Mouse (Mus musculus) MEL (cell line): ENCODE results near the gene Lats2.
A peak's percentile ranks its signal among the peaks of the same experiment; 100 is the strongest.

ENCODE experiments used
- CHD1 ChIP-seq: IDR thresholded peaks from 2 replicates; pipeline ENCODE4 v1.6.1; 2012; ENCODE audit warnings: low read depth, mild to moderate bottlenecking, inconsistent platforms, low read length, improper control_type of control experiment
- CTCF ChIP-seq, 3 experiments: IDR thresholded peaks in 2 of 3; conservative IDR thresholded peaks in 1 of 3; 2 replicates each; pipeline ENCODE4 v1.5.1; 2011 to 2012; ENCODE audit warnings: low read length in 3 of 3, low read depth in 2 of 3, mild to moderate bottlenecking in 2 of 3, improper control_type of control experiment in 1 of 3, inconsistent platforms in 1 of 3, mixed read lengths in 1 of 3, moderate library complexity in 1 of 3; ENCODE audit not compliant: control insufficient read depth in 1 of 3, insufficient read depth in 1 of 3, poor library complexity in 1 of 3, severe bottlenecking in 1 of 3
- ELF1 ChIP-seq: IDR thresholded peaks from 2 replicates; pipeline ENCODE4 v1.6.1; 2014; ENCODE audit warnings: low read depth, mild to moderate bottlenecking, inconsistent platforms, low read length, improper control_type of control experiment, moderate library complexity
- ETS1 ChIP-seq: IDR thresholded peaks from 2 replicates; pipeline ENCODE4 v1.6.1; 2012; ENCODE audit warnings: low read depth, mild to moderate bottlenecking, inconsistent platforms, low read length, improper control_type of control experiment, moderate library complexity
- GATA1 ChIP-seq: IDR thresholded peaks from 2 replicates; pipeline ENCODE4 v1.6.1; 2011; ENCODE audit warnings: low read depth, low read length, improper control_type of control experiment
- MAFK ChIP-seq: IDR thresholded peaks from 2 replicates; pipeline ENCODE4 v1.6.1; 2011; ENCODE audit warnings: low read depth, mild to moderate bottlenecking, low read length, improper control_type of control experiment, borderline replicate concordance
- MAX ChIP-seq: IDR thresholded peaks from 2 replicates; pipeline ENCODE4 v1.6.1; 2011; ENCODE audit warnings: low read length, improper control_type of control experiment
- MEF2A ChIP-seq: IDR thresholded peaks from 2 replicates; pipeline ENCODE4 v1.6.1; 2014; ENCODE audit warnings: low read depth, mild to moderate bottlenecking, inconsistent platforms, low read length, improper control_type of control experiment; ENCODE audit not compliant: poor library complexity, insufficient replicate concordance, severe bottlenecking; ENCODE audit errors: extremely low read depth
- POLR2A ChIP-seq, 2 experiments: IDR thresholded peaks; 2 replicates each; pipeline ENCODE4 v1.6.1; 2011 to 2012; ENCODE audit warnings: low read length in 2 of 2, mild to moderate bottlenecking in 2 of 2, control low read depth in 1 of 2, improper control_type of control experiment in 1 of 2, low read depth in 1 of 2, moderate library complexity in 1 of 2; ENCODE audit not compliant: control insufficient read depth in 1 of 2, insufficient read depth in 1 of 2, poor library complexity in 1 of 2
- POLR2AphosphoS2 ChIP-seq: IDR thresholded peaks from 2 replicates; pipeline ENCODE4 v1.6.1; 2011; ENCODE audit warnings: low read length, improper control_type of control experiment
- RAD21 ChIP-seq: IDR thresholded peaks from 2 replicates; pipeline ENCODE4 v1.6.1; 2011; ENCODE audit warnings: mild to moderate bottlenecking, low read depth, low read length, improper control_type of control experiment
- RCOR1 ChIP-seq: IDR thresholded peaks from 2 replicates; pipeline ENCODE4 v1.6.1; 2012; ENCODE audit warnings: low read depth, mild to moderate bottlenecking, inconsistent platforms, low read length, improper control_type of control experiment
- TBP ChIP-seq: IDR thresholded peaks from 2 replicates; pipeline ENCODE4 v1.8.0; 2011; ENCODE audit warnings: low read depth, low read length, improper control_type of control experiment
- USF1 ChIP-seq: IDR thresholded peaks from 2 replicates; pipeline ENCODE4 v1.6.1; 2014; ENCODE audit warnings: low read depth, mild to moderate bottlenecking, inconsistent platforms, low read length, improper control_type of control experiment, moderate library complexity

DNA sequence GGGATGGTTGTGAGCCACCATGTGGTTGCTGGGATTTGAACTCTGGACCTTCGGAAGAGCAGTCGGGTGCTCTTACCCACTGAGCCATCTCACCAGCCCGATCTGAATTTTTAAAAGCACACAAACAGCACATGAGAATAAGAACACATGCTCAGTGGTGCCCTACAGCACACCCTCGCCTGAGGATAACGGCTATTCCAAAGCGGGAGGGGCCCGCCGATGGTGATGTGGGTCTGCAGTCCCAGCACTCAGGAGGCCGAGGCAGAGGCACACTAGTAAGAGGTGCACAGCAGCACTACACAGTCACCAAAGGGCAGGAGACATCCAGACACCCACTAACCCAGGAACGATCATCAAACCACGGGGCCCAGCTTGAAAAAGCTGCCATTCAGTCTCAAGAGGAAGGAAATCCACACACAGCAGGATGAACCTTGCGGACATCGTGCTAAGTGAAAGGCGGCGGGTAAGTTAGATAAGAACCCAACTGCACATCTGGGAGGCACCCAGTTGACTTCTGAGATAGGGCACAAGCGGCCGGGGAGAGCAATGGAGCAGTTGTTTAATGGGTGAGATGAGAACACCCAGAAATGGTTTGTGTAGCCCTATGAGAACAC, 65.6 kb downstream of the Lats2 start:
- peak; percentile 70; the same call in 1 of the 2 replicates for TF ChIP-seq MAX
- peak; percentile 82 for TF ChIP-seq GATA1
- no peak for TF ChIP-seq RAD21
- no peak for TF ChIP-seq CHD1
- TF ChIP-seq POLR2A (IDR thresholded peaks at IDR 0.05; ENCODE audit: control insufficient read depth in 1 of 2, insufficient read depth in 1 of 2, low read depth in 1 of 2, low read length in 2 of 2, poor library complexity in 1 of 2): peak in 1 of 2 experiments; percentile 54; a peak in 2 of 4 replicates
- TF ChIP-seq POLR2AphosphoS2: no peak
- TF ChIP-seq CTCF (IDR thresholded peaks at IDR 0.05 in 2 of 3, conservative IDR thresholded peaks at IDR 0.05 in 1 of 3; ENCODE audit: control insufficient read depth in 1 of 3, insufficient read depth in 1 of 3, low read depth in 2 of 3, low read length in 3 of 3, poor library complexity in 1 of 3, severe bottlenecking in 1 of 3): no peak
- TF ChIP-seq MEF2A: no peak
- TF ChIP-seq ETS1: peak; percentile 75
- no peak for TF ChIP-seq MAFK
- peak; percentile 72 for TF ChIP-seq RCOR1
- TF ChIP-seq USF1: no peak
- no peak for TF ChIP-seq ELF1
- no peak for TF ChIP-seq TBP
